Mouse (Mus musculus) olfactory bulb, adult 2 months (tissue): ENCODE measurements around the gene Tmem11.

Source experiments
- CTCF ChIP-seq: fragments of 200-500 bp; IDR thresholded peaks from 2 replicates; pipeline ENCODE4 v1.5.1; 2012; ENCODE audit warnings: low read depth, mild to moderate bottlenecking, low read length, moderate library complexity; ENCODE audit not compliant: insufficient read depth
- POLR2A ChIP-seq: fragments of 200-500 bp; IDR thresholded peaks from 2 replicates; pipeline ENCODE4 v1.6.1; 2012; ENCODE audit warnings: mild to moderate bottlenecking, low read depth, low read length, moderate library complexity; ENCODE audit not compliant: insufficient read depth

GRCm38 (mm10) chr11:60861993-60862392, 17.1 kb downstream of the Tmem11 start:
- TF ChIP-seq POLR2A = no peak
- TF ChIP-seq CTCF = no peak
